23 mouse cellular contexts compared by ENCODE assay signal in the genomic region with DNA sequence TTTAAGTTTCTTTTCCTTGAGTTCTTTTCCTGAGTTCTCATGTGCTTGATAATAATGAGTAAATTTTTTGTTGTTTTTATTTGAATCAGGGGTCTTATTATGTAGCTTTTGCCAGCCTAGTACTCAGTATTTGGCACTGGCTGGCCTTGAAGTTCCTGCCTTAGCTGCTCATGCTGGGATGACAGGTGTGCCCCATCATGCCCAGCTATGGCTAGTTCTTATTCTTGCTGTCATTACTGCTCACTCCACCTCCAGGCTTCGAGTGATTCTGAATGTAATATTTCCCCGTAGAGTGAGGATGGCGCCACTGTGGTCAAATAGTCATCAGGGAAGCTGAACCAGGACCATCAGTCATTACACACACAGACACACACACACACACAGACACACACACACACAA. TPM values are rescaled to one million over a fixed set of nuclear protein-coding genes. Genes with fewer than 3 reads are reported as not detected.
"Had no signal": no experiment of that assay in that cellular context is flagged by ENCODE, and none has a peak within 500 bp of the region (broad histone marks: within the 10 kb centered on the region; RNA-seq: fewer than 3 reads in every experiment).

No protein-coding gene starts in this region.

- H3K27ac ChIP-seq: midbrain, embryonic 10.5 days; midbrain, embryonic 12.5 days; neural tube, embryonic 13.5 days; neural tube, embryonic 15.5 days had no signal

- DNase-seq: lung, adult 18-20 months; lung, embryonic 14.5 days; lung, postnatal 10 days; lung, postnatal 36 days; midbrain, embryonic 14.5 days; retina, postnatal 1 day; right cerebral cortex, adult 18-20 months; right cerebral cortex, postnatal 25 days; right cerebral cortex, postnatal 4 days; spleen, adult 18-20 months; thymus, adult 18-20 months; thymus, postnatal 14 days; thymus, postnatal 36 days had no signal

- H3K36me3 ChIP-seq: midbrain, embryonic 10.5 days; midbrain, embryonic 12.5 days; neural tube, embryonic 13.5 days; neural tube, embryonic 15.5 days had no signal

- H3K4me3 ChIP-seq: midbrain, embryonic 10.5 days; midbrain, embryonic 12.5 days; myocyte; neural tube, embryonic 13.5 days; neural tube, embryonic 15.5 days had no signal

RNA-seq across cellular contexts. Expression of a gene that starts 23.9 kb away (rescaled TPM):
- total RNA-seq: megakaryocyte-erythroid progenitor cell, adult 5-6 weeks had no signal
- polyA plus RNA-seq: liver, embryonic 16.5 days; lung, embryonic 14.5 days; midbrain, embryonic 10.5 days; midbrain, embryonic 12.5 days; midbrain, embryonic 14.5 days; midbrain, embryonic 16.5 days; myocyte; neural tube, embryonic 11.5 days; neural tube, embryonic 13.5 days; neural tube, embryonic 15.5 days; stomach, embryonic 14.5 days had no signal
